ENCODE assay signal across 19 mouse cellular contexts in genomic region chr5:21789061-21789460, GRCm38 (mm10). TPM values are rescaled to one million over a fixed set of nuclear protein-coding genes. Genes with fewer than 3 reads are reported as not detected.
DNase-seq lines count a peak whose midpoint lies in the region; ATAC-seq and TF ChIP-seq lines count a peak whose summit lies in the region.
"Had no signal": no experiment of that assay in that cellular context is flagged by ENCODE, and none has a peak within 500 bp of the region (broad histone marks: within the 10 kb centered on the region; RNA-seq: fewer than 3 reads in every experiment).

No protein-coding gene starts in this region.

- H3K36me3 ChIP-seq in forebrain, embryonic 12.5 days (replicated peaks) = peaks cover 20% of the 10 kb centered on the region
- H3K36me3 ChIP-seq in forebrain, embryonic 15.5 days = no peaks in the 10 kb centered on the region; the same call in 1 of the 2 replicates
- H3K36me3 ChIP-seq in CH12.LX (replicated peaks in 1 of 2; ENCODE audit: control insufficient read depth in 1 of 2, insufficient read depth in 1 of 2, low read length in 1 of 2) = peaks cover 11 to 42% of the 10 kb centered on the region in 2 experiments
- H3K36me3 ChIP-seq in liver, postnatal 0 days (replicated peaks; ENCODE audit: insufficient read depth, low read length) = peaks cover 10% of the 10 kb centered on the region; the same call in 1 of the 2 replicates

- no peak overlapping the region for H3K4me3 ChIP-seq in forebrain, embryonic 12.5 days (replicated peaks)
- no peak overlapping the region for H3K4me3 ChIP-seq in forebrain, embryonic 15.5 days
- H3K4me3 ChIP-seq in CH12.LX (replicated peaks in 1 of 3; ENCODE audit: low read depth in 2 of 3, low read length in 2 of 3, poor library complexity in 1 of 3) = no peak overlapping the region
- H3K4me3 ChIP-seq in liver, postnatal 0 days (ENCODE audit: low read depth, low read length) = no peak overlapping the region

- peaks cover 29% of the 10 kb centered on the region for H3K4me1 ChIP-seq in forebrain, embryonic 12.5 days
- peaks cover 35% of the 10 kb centered on the region for H3K4me1 ChIP-seq in forebrain, embryonic 15.5 days
- H3K4me1 ChIP-seq in CH12.LX (ENCODE audit: control insufficient read depth in 1 of 2, insufficient read depth in 2 of 2) = peaks cover 3 to 32% of the 10 kb centered on the region in 2 experiments; a peak in 2 of 4 replicates
- peaks cover 22% of the 10 kb centered on the region for H3K4me1 ChIP-seq in liver, postnatal 0 days (ENCODE audit: insufficient read depth)

- H3K4me2 ChIP-seq in forebrain, embryonic 12.5 days = peak overlapping the region; percentile 8; the same call in 1 of the 2 replicates
- H3K4me2 ChIP-seq in forebrain, embryonic 15.5 days (replicated peaks) = no peak overlapping the region
- H3K4me2 ChIP-seq in CH12.LX (ENCODE audit: insufficient read depth, low read depth, poor library complexity, severe bottlenecking) = peak overlapping the region; percentile 82
- H3K4me2 ChIP-seq in liver, postnatal 0 days (ENCODE audit: low read depth, low read length) = peak overlapping the region; percentile 100; the same call in 1 of the 2 replicates
- H3K4me2 ChIP-seq: midbrain, embryonic 11.5 days had no signal

- no peaks in the 10 kb centered on the region for H3K27me3 ChIP-seq in forebrain, embryonic 12.5 days
- no peaks in the 10 kb centered on the region for H3K27me3 ChIP-seq in forebrain, embryonic 15.5 days
- no peaks in the 10 kb centered on the region for H3K27me3 ChIP-seq in CH12.LX (replicated peaks)
- H3K27me3 ChIP-seq in liver, postnatal 0 days (ENCODE audit: insufficient read depth, low read length) = no peaks in the 10 kb centered on the region

- no peak for TF ChIP-seq EP300 in CH12.LX (IDR thresholded peaks at IDR 0.05; ENCODE audit: low read length)
- TF ChIP-seq EP300 in liver, postnatal 0 days (IDR thresholded peaks at IDR 0.05; ENCODE audit: low read depth) = no peak

- 79% methylated on average over 5 of the region's 5 CpGs for WGBS in forebrain, embryonic 12.5 days
- 69% methylated on average over 5 of the region's 5 CpGs for WGBS in forebrain, embryonic 15.5 days
- WGBS in liver, postnatal 0 days (ENCODE audit: insufficient replicate concordance) = 66% methylated on average over 5 of the region's 5 CpGs

- H3K9me3 ChIP-seq in forebrain, embryonic 12.5 days = no peaks in the 10 kb centered on the region
- H3K9me3 ChIP-seq in forebrain, embryonic 15.5 days = no peaks in the 10 kb centered on the region
- no peaks in the 10 kb centered on the region for H3K9me3 ChIP-seq in CH12.LX (replicated peaks; ENCODE audit: low read length)
- H3K9me3 ChIP-seq in liver, postnatal 0 days (ENCODE audit: low read length) = no peaks in the 10 kb centered on the region

- TF ChIP-seq RAD21 in CH12.LX (IDR thresholded peaks at IDR 0.05; ENCODE audit: low read depth, low read length) = no peak

- in situ Hi-C loops in CH12.LX (cut with MboI; ENCODE audit: low pct_ligation_motif_present, low pct_unique_long_range_greater_than_20kb, low sequenced_read_pairs) = no loop called here

- dilution Hi-C loops in CH12.LX (cut with MboI; ENCODE audit: extremely low pct_ligation_motif_present, extremely low pct_unique_long_range_greater_than_20kb, low sequenced_read_pairs) = no loop called here

- ATAC-seq in forebrain, embryonic 12.5 days (ENCODE audit: low FRiP score) = no peak
- ATAC-seq in forebrain, embryonic 15.5 days (replicated peaks) = no peak
- no peak for ATAC-seq in liver, postnatal 0 days
- ATAC-seq: hindbrain, embryonic 16.5 days had no signal

- H3K27ac ChIP-seq in forebrain, embryonic 12.5 days = peak overlapping the region; percentile 8; the same call in 1 of the 2 replicates
- no peak overlapping the region for H3K27ac ChIP-seq in forebrain, embryonic 15.5 days (replicated peaks)
- H3K27ac ChIP-seq in CH12.LX (ENCODE audit: insufficient read depth, low read depth) = no peak overlapping the region
- no peak overlapping the region for H3K27ac ChIP-seq in liver, postnatal 0 days (ENCODE audit: low read depth)
- H3K27ac ChIP-seq: stomach, postnatal 0 days had no signal

- peak; percentile 15 for DNase-seq in layer of hippocampus, adult 9-11 months
- DNase-seq in layer of hippocampus, adult 9-10 months (ENCODE audit: low spot score) = no peak
- no peak for DNase-seq in CH12.LX (ENCODE audit: extremely low read depth)
- DNase-seq in liver, postnatal 0 days = no peak
- DNase-seq in right cerebral cortex, postnatal 10 days (ENCODE audit: low spot score in 2 of 2) = no peak
- DNase-seq in kidney, postnatal 4 days = no peak
- DNase-seq: adrenal gland, adult 8-10 months; cerebellum, adult 11-12 months; heart, postnatal 4 days; kidney, adult 11 months; kidney, postnatal 10 days; lung, adult 2 months; lung, postnatal 36 days; thymus, postnatal 36 days had no signal

- TF ChIP-seq CTCF in CH12.LX (conservative IDR thresholded peaks at IDR 0.05 in 1 of 2, IDR thresholded peaks at IDR 0.05 in 1 of 2; ENCODE audit: low read depth in 2 of 2, low read length in 2 of 2) = no peak
- TF ChIP-seq CTCF in liver, postnatal 0 days (IDR thresholded peaks at IDR 0.05; ENCODE audit: low read depth) = no peak

- TF ChIP-seq POLR2A in CH12.LX (IDR thresholded peaks at IDR 0.05; ENCODE audit: low read depth, low read length) = no peak

- H3K79me2 ChIP-seq in CH12.LX (replicated peaks; ENCODE audit: control insufficient read depth, extremely low read depth, insufficient read depth, poor library complexity, severe bottlenecking) = peaks cover 75% of the 10 kb centered on the region

- no peak overlapping the region for H3K9ac ChIP-seq in forebrain, embryonic 12.5 days
- no peak overlapping the region for H3K9ac ChIP-seq in forebrain, embryonic 15.5 days (replicated peaks)
- no peak overlapping the region for H3K9ac ChIP-seq in CH12.LX (ENCODE audit: insufficient read depth, low read depth)
- no peak overlapping the region for H3K9ac ChIP-seq in liver, postnatal 0 days (replicated peaks)

TF ChIP-seq in CH12.LX, 34 proteins besides CTCF, POLR2A, EP300 and RAD21:
- TF ChIP-seq USF2 (conservative IDR thresholded peaks at IDR 0.05; ENCODE audit: low read depth, low read length) (no peak), NRF1 (IDR thresholded peaks at IDR 0.05; ENCODE audit: low read depth, low read length) (no peak), ZKSCAN1 (IDR thresholded peaks at IDR 0.05; ENCODE audit: borderline replicate concordance, low read depth, low read length) (no peak), RCOR1 (conservative IDR thresholded peaks at IDR 0.05; ENCODE audit: low read depth, low read length) (no peak), BHLHE40 (IDR thresholded peaks at IDR 0.05; ENCODE audit: low read depth, low read length) (no peak), MXI1 (IDR thresholded peaks at IDR 0.05; ENCODE audit: low read depth, low read length) (no peak), ZMIZ1 (IDR thresholded peaks at IDR 0.05; ENCODE audit: low read depth, low read length) (no peak), PAX5 (IDR thresholded peaks at IDR 0.05; ENCODE audit: low read length) (no peak)

RNA-seq across cellular contexts. Expression of gene Psmc2, which starts 4.0 kb away (rescaled TPM):
- 214 and 221 TPM in 2 replicates for polyA plus RNA-seq in forebrain, embryonic 12.5 days (2016; fragmentation: Nextera tagmentation; extraction: Ambion mirVana)
- 178 and 186 TPM in 2 replicates for polyA plus RNA-seq in forebrain, embryonic 15.5 days (2015; fragmentation: Nextera tagmentation; extraction: Ambion mirVana)
- total RNA-seq in CH12.LX (2012; rRNA removed) (115 and 161 TPM in 2 replicates), CH12.LX (2014; rRNA removed) (87.4 and 90.1 TPM in 2 replicates)
- 208 and 232 TPM in 2 replicates for polyA plus RNA-seq in CH12.LX (2012; ENCODE audit: insufficient read length, low read depth)
- polyA plus RNA-seq in liver, postnatal 0 days (2015; fragmentation: Nextera tagmentation; extraction: Ambion mirVana) = 76.7 and 82.0 TPM in 2 replicates

RNA-seq across cellular contexts. Expression of gene Dnajc2, which starts 4.0 kb away (rescaled TPM):
- polyA plus RNA-seq in forebrain, embryonic 12.5 days (2016; fragmentation: Nextera tagmentation; extraction: Ambion mirVana) = 94.3 and 97.1 TPM in 2 replicates
- 69.2 and 72.3 TPM in 2 replicates for polyA plus RNA-seq in forebrain, embryonic 15.5 days (2015; fragmentation: Nextera tagmentation; extraction: Ambion mirVana)
- total RNA-seq in CH12.LX (2012; rRNA removed) = 79.2 and 98.5 TPM in 2 replicates
- total RNA-seq in CH12.LX (2014; rRNA removed) = 138 and 151 TPM in 2 replicates
- polyA plus RNA-seq in CH12.LX (2012; ENCODE audit: insufficient read length, low read depth) = 242 and 268 TPM in 2 replicates
- polyA plus RNA-seq in liver, postnatal 0 days (2015; fragmentation: Nextera tagmentation; extraction: Ambion mirVana) = 25.0 and 27.1 TPM in 2 replicates

RNA-seq across cellular contexts. Expression of gene Pmpcb, which starts 52.1 kb away (rescaled TPM):
- 88.5 and 94.9 TPM in 2 replicates for polyA plus RNA-seq in forebrain, embryonic 12.5 days (2016; fragmentation: Nextera tagmentation; extraction: Ambion mirVana)
- polyA plus RNA-seq in forebrain, embryonic 15.5 days (2015; fragmentation: Nextera tagmentation; extraction: Ambion mirVana) = 85.3 and 89.1 TPM in 2 replicates
- 113 and 121 TPM in 2 replicates for total RNA-seq in CH12.LX (2012; rRNA removed)
- 166 and 184 TPM in 2 replicates for total RNA-seq in CH12.LX (2014; rRNA removed)
- 123 and 165 TPM in 2 replicates for polyA plus RNA-seq in CH12.LX (2012; ENCODE audit: insufficient read length, low read depth)
- polyA plus RNA-seq in liver, postnatal 0 days (2015; fragmentation: Nextera tagmentation; extraction: Ambion mirVana) = 43.6 and 45.9 TPM in 2 replicates
